Mouse (Mus musculus) ovary, postnatal 10 days (tissue): ENCODE data around the gene Defb10.
"Not testable (repeated sequence)": the region's sequence is repeated elsewhere in the genome, so short reads cannot be mapped to it uniquely, and the experiment has no call there.

Source experiments
- DNase-seq: peaks from one replicate; pipeline ENCODE4 v3.0.0; 2022; ENCODE audit warnings: low spot score

Defb10 gene

GRCm38 (mm10) chr8:21858586-21858985 is at the start of gene Defb10:
Gene Defb10, plus strand, starts transcription at chr8:21858901.
- not testable (repeated sequence) for DNase-seq

- DNase-seq, result not testable (repeated sequence)
Measured at GRCm38 (mm10) chr8:21885321-21885720, 26.6 kb downstream of the Defb10 start, which contains the start of gene Defb9. Gene Defb9, minus strand, starts transcription at chr8:21885421.

- not testable (repeated sequence) for DNase-seq
Measured at GRCm38 (mm10) chr8:21906290-21906689, 47.6 kb downstream of the Defb10 start, which contains the start of gene Defb11. Gene Defb11, minus strand, starts transcription at chr8:21906412.
